Comparison of ENCODE assay signal across 13 mouse cellular contexts in genomic region chr5:114154765-114155164, GRCm38 (mm10). TPM values are rescaled to one million over a fixed set of nuclear protein-coding genes. Genes with fewer than 3 reads are reported as not detected.
"Had no signal": no experiment of that assay in that cellular context is flagged by ENCODE, and none has a peak within 500 bp of the region (broad histone marks: within the 10 kb centered on the region; RNA-seq: fewer than 3 reads in every experiment).

No protein-coding gene starts in this region.

- H3K9ac ChIP-seq: limb, embryonic 12.5 days; liver, embryonic 15.5 days; lung, embryonic 14.5 days; midbrain, embryonic 15.5 days; neural tube, embryonic 12.5 days had no signal

- H3K36me3 ChIP-seq: limb, embryonic 12.5 days; liver, embryonic 15.5 days; midbrain, embryonic 15.5 days; neural tube, embryonic 12.5 days had no signal

- H3K4me3 ChIP-seq: layer of hippocampus, adult 2 months; limb, embryonic 12.5 days; liver, embryonic 15.5 days; megakaryocyte, embryonic 14.5 days; midbrain, embryonic 15.5 days; neural tube, embryonic 12.5 days had no signal

- DNase-seq: lung, embryonic 14.5 days; thymus, postnatal 4 days had no signal

- H3K4me2 ChIP-seq: limb, embryonic 12.5 days; liver, embryonic 11.5 days; liver, embryonic 15.5 days; lung, embryonic 14.5 days; midbrain, embryonic 11.5 days; midbrain, embryonic 15.5 days; neural tube, embryonic 12.5 days had no signal

- ATAC-seq: midbrain, embryonic 15.5 days had no signal

- H3K27me3 ChIP-seq: limb, embryonic 12.5 days; liver, embryonic 15.5 days; midbrain, embryonic 15.5 days; neural tube, embryonic 12.5 days had no signal

- H3K27ac ChIP-seq: layer of hippocampus, adult 2 months; limb, embryonic 12.5 days; liver, embryonic 15.5 days; macrophage; midbrain, embryonic 15.5 days; neural tube, embryonic 12.5 days; stomach, postnatal 0 days had no signal

- H3K4me1 ChIP-seq: megakaryocyte, embryonic 14.5 days; midbrain, embryonic 15.5 days had no signal

- H3K9me3 ChIP-seq: limb, embryonic 12.5 days; liver, embryonic 15.5 days; midbrain, embryonic 15.5 days; neural tube, embryonic 12.5 days had no signal

RNA-seq across cellular contexts. Expression of gene Acacb, which starts 8.4 kb away (rescaled TPM):
- total RNA-seq: neutrophil, adult 5-6 weeks had no signal
